Mouse (Mus musculus) small intestine, adult 2 months (tissue): ENCODE results near the gene Scnn1b.

Source experiments
- CTCF ChIP-seq: fragments of 200-500 bp; IDR thresholded peaks from 2 replicates; pipeline ENCODE4 v1.5.1; 2012; ENCODE audit warnings: low read depth, mild to moderate bottlenecking, control low read depth, inconsistent platforms, low read length, moderate library complexity, mixed read lengths; ENCODE audit not compliant: insufficient replicate concordance, insufficient read length; ENCODE audit errors: extremely low read depth
- POLR2A ChIP-seq: fragments of 200-500 bp; IDR thresholded peaks from 2 replicates; pipeline ENCODE4 v1.6.1; 2012; ENCODE audit warnings: low read depth, mild to moderate bottlenecking, control low read depth, inconsistent platforms, low read length, moderate library complexity

GRCm38 (mm10) chr7:121890636-121891360, 26.0 kb downstream of the Scnn1b start:
- no peak for TF ChIP-seq CTCF
- TF ChIP-seq POLR2A, result no peak
